Mouse (Mus musculus): ENCODE results near the gene 3110082I17Rik.

GRCm38 (mm10) chr5:139433842-139434568 is 26.3 kb downstream of the 3110082I17Rik start:
- TF ChIP-seq POLR2A (IDR thresholded peaks at IDR 0.05; ENCODE audit: borderline replicate concordance, insufficient read depth, low read length) = no peak
- no peak for TF ChIP-seq CTCF (IDR thresholded peaks at IDR 0.05; ENCODE audit: borderline replicate concordance, insufficient read depth, low read depth, low read length)
